Mouse (Mus musculus) hindbrain, embryonic 14.5 days (tissue): ENCODE data around the gene Atp2a1. TPM values are rescaled to one million over a fixed set of nuclear protein-coding genes. Genes with fewer than 3 reads are reported as not detected.

Experiments
- ATAC-seq: fragments of 200-750 bp; cut with Nextera tagmentation; 2 replicates; pipeline ENCODE4 v1.8.0; 2017; ENCODE audit warnings: moderate number of reproducible peaks, mild to moderate bottlenecking, moderate TSS enrichment, moderate library complexity; ENCODE audit not compliant: low FRiP score
- DNase-seq: peaks from one replicate; pipeline ENCODE4 v3.0.0-alpha.2; 2015; ENCODE audit warnings: low spot score
- H3K27ac ChIP-seq: fragments of 300-500 bp; sonication (generic); 2 replicates; pipeline ENCODE4 v1.5.1; 2014; ENCODE audit warnings: mild to moderate bottlenecking, moderate library complexity
- H3K27me3 ChIP-seq: fragments of 300-500 bp; sonication (generic); 2 replicates; pipeline ENCODE4 v1.6.1; 2014; ENCODE audit warnings: mild to moderate bottlenecking, low read length, mixed read lengths; ENCODE audit not compliant: control insufficient read depth, insufficient read depth
- H3K36me3 ChIP-seq: fragments of 300-500 bp; sonication (generic); replicated peaks from 2 replicates; pipeline ENCODE4 v1.6.1; 2014; ENCODE audit not compliant: control insufficient read depth, insufficient read depth
- H3K4me1 ChIP-seq: fragments of 300-500 bp; sonication (generic); replicated peaks from 2 replicates; pipeline ENCODE4 v1.6.1; 2014; ENCODE audit warnings: antibody characterized with exemption, low read length, mixed read lengths; ENCODE audit not compliant: control insufficient read depth, insufficient read depth
- H3K4me2 ChIP-seq: fragments of 300-500 bp; sonication (generic); replicated peaks from 2 replicates; pipeline ENCODE4 v1.6.1; 2014; ENCODE audit warnings: mild to moderate bottlenecking, moderate library complexity
- H3K4me3 ChIP-seq: fragments of 300-500 bp; sonication (generic); replicated peaks from 2 replicates; pipeline ENCODE4 v1.5.1; 2014; ENCODE audit warnings: mild to moderate bottlenecking, low read length
- H3K9ac ChIP-seq: fragments of 300-500 bp; sonication (generic); 2 replicates; pipeline ENCODE4 v1.6.1; 2014
- H3K9me3 ChIP-seq: fragments of 300-500 bp; sonication (generic); 2 replicates; pipeline ENCODE4 v1.6.1; 2016; ENCODE audit warnings: low read length; ENCODE audit not compliant: control insufficient read depth
- WGBS: fragments of 180-500 bp; shearing (Covaris S2); extraction: QIAGEN DNeasy Blood & Tissue Kit; methylation state at CpG from one replicate; pipeline ENCODE4 v1.1.7; 2014; 5-methylcytosine and 5-hydroxymethylcytosine counted together
- polyA plus RNA-seq: library from polyadenylated mRNA; unstranded; fragments of >200 nt; fragmentation: Nextera tagmentation; extraction: Ambion mirVana; gene quantifications from 2 replicates; pipeline ENCODE4 v1.2.1, GENCODE M21; 2014

The Atp2a1 gene
- polyA plus RNA-seq, 1 experiment from 2014 or later = 0.31 TPM

DNA sequence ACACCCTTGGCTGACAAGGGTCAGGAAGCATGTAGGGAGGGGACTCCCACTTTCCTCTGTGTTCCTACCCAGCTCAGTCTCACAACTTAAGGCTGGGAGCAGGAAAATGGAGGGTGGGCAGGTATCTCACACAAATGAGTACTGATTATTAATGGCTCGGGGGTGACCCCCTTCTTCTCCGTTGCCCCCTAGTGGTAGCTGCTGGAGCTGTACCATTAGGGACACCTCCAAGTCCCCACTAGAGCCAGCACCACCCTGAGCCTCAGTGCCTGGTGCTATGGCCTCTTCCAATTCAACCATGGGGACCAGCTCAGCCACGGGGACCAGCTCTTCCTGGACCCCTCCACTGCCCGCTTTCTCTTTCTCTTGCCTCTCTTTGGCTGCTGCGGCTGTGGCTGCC is 4.4 kb upstream of the Atp2a1 start:
- no peak overlapping the region for H3K4me3 ChIP-seq
- no peaks in the 10 kb centered on the region for H3K27me3 ChIP-seq
- H3K36me3 ChIP-seq = peaks cover 60% of the 10 kb centered on the region
- no peaks in the 10 kb centered on the region for H3K9me3 ChIP-seq
- no peak overlapping the region for H3K4me2 ChIP-seq
- H3K4me1 ChIP-seq = no peaks in the 10 kb centered on the region
- H3K27ac ChIP-seq = no peak overlapping the region
- DNase-seq (no peak), ATAC-seq (no peak)
- H3K9ac ChIP-seq = no peak overlapping the region
- 62% methylated on average over 5 of the region's 5 CpGs for WGBS

DNA sequence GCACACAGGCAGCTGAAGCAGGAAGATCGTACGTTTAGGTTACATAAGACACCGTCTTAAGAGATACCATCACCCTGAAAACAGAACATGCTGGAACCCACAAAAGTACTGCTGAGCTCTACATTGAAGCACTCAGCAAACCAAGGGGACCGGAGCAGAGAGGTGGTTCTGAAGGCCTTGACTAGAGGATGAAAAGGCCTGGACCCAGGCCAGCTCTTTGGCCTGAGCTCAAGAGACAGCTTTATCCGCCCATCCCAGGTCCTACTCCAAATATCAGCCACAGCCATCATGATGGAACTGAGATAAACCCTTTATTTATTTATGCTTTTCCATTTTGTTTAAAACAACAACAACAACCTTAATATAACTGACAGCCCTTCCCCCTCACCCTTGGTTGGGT is 3.8 kb upstream of the Atp2a1 start:
- Histone ChIP-seq H3K27ac (no peak overlapping the region), H3K9me3 (no peaks in the 10 kb centered on the region), H3K36me3 (peaks cover 55% of the 10 kb centered on the region), H3K27me3 (no peaks in the 10 kb centered on the region), H3K4me2 (no peak overlapping the region), H3K4me1 (no peaks in the 10 kb centered on the region), H3K4me3 (no peak overlapping the region), H3K9ac (no peak overlapping the region)
- no peak for ATAC-seq
- 92% methylated on average over 5 of the region's 5 CpGs for WGBS
- no peak for DNase-seq

DNA sequence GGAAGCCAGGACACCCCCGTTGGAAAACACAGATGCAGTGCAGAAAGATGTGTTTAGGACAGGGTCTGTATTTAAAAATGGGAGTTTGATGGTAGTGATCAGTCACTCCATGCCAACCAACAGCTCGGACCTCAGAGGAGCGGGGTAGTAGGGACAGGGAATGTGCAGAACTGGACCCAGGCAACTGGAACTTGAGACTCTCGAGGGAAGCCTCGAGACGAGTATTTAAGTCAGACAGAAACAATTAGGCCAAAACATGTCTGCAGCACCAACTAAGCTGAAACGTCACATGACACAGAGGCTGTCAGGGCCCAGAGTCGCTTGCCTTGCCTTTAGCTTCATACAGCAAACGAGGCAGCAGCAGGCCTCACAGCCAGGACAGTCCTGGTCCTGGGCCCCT is 3.2 kb upstream of the Atp2a1 start:
- no peak overlapping the region for H3K27ac ChIP-seq
- H3K4me2 ChIP-seq = no peak overlapping the region
- H3K36me3 ChIP-seq = peaks cover 50% of the 10 kb centered on the region
- H3K9ac ChIP-seq = no peak overlapping the region
- ATAC-seq (no peak), DNase-seq (no peak)
- WGBS = 77% methylated on average over 9 of the region's 9 CpGs
- H3K4me1 ChIP-seq = no peaks in the 10 kb centered on the region
- H3K4me3 ChIP-seq = no peak overlapping the region
- no peaks in the 10 kb centered on the region for H3K27me3 ChIP-seq
- H3K9me3 ChIP-seq = no peaks in the 10 kb centered on the region

DNA sequence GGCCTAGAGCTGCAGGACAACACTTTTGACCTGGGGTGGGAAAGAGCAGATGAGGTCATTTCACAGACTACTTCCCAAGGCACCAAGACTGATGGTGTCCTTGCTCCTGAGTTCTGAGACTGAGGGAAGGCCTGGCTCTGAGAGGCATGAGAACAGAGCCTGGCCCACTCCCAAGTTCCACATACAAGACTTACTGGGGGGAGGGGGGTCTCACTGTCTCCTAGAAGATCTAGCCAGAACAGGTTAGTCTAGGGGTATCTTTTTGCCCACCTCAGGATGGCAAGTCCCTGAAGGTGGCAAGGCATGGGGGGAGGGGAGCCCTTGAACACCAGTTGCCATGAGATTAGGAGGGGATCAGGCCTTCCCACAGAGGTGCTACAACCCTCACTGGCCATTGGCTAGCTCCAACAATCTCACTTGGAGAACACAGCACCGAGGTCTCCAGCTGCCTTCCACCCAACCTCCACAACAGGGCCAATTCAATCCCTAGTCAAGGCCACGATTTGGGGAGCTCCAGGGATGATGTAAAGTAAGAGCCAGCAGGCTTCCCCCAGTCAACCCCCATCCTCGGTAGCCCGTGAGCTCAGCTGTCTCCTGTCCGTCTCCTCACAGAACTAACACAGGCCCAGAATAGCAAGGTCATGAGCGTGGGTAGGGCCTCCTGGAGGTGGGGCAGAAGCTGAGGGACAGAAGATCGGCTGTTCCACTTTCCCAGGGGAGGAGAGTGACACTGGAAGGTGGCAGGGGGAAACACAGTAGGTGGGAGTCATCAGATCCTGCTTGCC is 2.5 kb upstream of the Atp2a1 start:
- H3K27me3 ChIP-seq = no peaks in the 10 kb centered on the region
- no peak overlapping the region for H3K9ac ChIP-seq
- DNase-seq (no peak), ATAC-seq (no peak)
- WGBS = 66% methylated on average over 7 of the region's 7 CpGs
- no peaks in the 10 kb centered on the region for H3K4me1 ChIP-seq
- H3K9me3 ChIP-seq = no peaks in the 10 kb centered on the region
- no peak overlapping the region for H3K4me2 ChIP-seq
- no peak overlapping the region for H3K27ac ChIP-seq
- peaks cover 43% of the 10 kb centered on the region for H3K36me3 ChIP-seq
- H3K4me3 ChIP-seq = no peak overlapping the region

DNA sequence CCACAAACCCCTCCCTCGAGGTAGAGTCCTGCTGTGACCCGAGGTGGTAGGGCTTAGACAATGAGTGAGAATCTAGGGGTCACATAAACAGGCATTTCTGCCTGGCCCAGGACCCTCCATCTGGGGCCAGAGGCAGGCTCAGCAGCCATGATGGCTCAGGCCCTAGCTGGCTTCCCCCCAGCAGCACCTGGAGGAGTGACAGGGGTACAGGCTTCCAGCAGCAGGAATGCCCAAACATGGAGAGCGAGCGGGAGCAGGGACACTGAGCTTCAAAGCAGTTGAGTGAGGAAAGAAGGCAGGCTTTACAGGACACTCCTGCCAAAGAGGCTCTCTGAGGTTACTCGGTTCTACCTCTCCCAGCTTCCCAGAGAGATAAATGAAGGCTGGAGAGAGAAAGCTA is 1.9 kb upstream of the Atp2a1 start:
- H3K9me3 ChIP-seq = no peaks in the 10 kb centered on the region
- no peak overlapping the region for H3K9ac ChIP-seq
- DNase-seq (no peak), ATAC-seq (no peak)
- H3K4me2 ChIP-seq = no peak overlapping the region
- H3K4me3 ChIP-seq = no peak overlapping the region
- no peaks in the 10 kb centered on the region for H3K27me3 ChIP-seq
- H3K36me3 ChIP-seq = peaks cover 37% of the 10 kb centered on the region
- H3K4me1 ChIP-seq = no peaks in the 10 kb centered on the region
- no peak overlapping the region for H3K27ac ChIP-seq
- WGBS = 47% methylated on average over 5 of the region's 5 CpGs

DNA sequence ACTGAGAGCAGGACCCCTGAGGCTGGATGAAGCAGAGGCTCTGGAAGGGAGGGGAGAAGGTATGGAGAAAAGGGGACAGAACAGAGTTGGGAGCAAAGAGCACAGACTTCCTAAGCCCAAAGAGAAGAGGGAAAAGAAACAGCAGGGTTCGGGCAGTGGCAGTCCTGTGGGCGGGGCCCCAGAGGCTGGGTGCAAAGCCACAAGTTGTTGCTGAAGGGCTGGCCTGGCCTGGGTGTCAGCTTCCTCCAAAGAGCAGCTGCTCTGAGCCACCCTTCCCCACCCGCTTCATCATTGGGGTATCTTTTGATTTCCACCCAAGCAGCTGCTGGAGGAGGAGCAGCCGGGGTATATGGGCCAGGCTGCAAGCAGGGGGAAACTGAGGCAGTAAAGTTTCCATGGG is 1.2 kb upstream of the Atp2a1 start:
- DNase-seq = no peak
- H3K36me3 ChIP-seq = peaks cover 31% of the 10 kb centered on the region
- H3K9me3 ChIP-seq = no peaks in the 10 kb centered on the region
- ATAC-seq = no peak
- H3K9ac ChIP-seq = no peak overlapping the region
- 65% methylated on average over 4 of the region's 4 CpGs for WGBS
- H3K27me3 ChIP-seq = no peaks in the 10 kb centered on the region
- no peaks in the 10 kb centered on the region for H3K4me1 ChIP-seq
- H3K4me3 ChIP-seq = no peak overlapping the region
- H3K4me2 ChIP-seq = no peak overlapping the region
- no peak overlapping the region for H3K27ac ChIP-seq

DNA sequence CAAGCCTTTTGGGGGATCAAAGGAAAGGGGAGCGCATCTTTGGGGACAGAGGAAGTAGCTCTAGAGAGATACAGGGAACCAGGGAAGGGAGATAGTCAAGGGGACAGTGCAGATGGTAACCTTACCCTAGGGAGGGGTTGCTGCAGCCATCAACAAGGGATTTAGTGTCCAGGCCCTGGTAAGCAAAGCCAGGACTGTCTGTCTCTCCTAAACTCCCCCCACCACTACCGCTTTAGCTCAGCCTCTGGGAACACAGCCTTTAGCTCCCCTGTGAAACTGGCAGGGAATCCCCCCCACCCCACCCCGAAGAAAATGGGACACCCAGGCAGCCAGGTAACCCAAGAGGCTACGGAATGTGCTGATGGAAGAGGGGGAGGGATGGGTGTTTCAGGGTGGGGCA is 639 bp upstream of the Atp2a1 start:
- DNase-seq (no peak), ATAC-seq (no peak)
- H3K27ac ChIP-seq = no peak overlapping the region
- no peak overlapping the region for H3K4me2 ChIP-seq
- H3K9ac ChIP-seq = no peak overlapping the region
- no peaks in the 10 kb centered on the region for H3K4me1 ChIP-seq
- H3K9me3 ChIP-seq = no peaks in the 10 kb centered on the region
- peaks cover 25% of the 10 kb centered on the region for H3K36me3 ChIP-seq
- 74% methylated on average over 4 of the region's 4 CpGs for WGBS
- H3K4me3 ChIP-seq = no peak overlapping the region
- no peaks in the 10 kb centered on the region for H3K27me3 ChIP-seq

DNA sequence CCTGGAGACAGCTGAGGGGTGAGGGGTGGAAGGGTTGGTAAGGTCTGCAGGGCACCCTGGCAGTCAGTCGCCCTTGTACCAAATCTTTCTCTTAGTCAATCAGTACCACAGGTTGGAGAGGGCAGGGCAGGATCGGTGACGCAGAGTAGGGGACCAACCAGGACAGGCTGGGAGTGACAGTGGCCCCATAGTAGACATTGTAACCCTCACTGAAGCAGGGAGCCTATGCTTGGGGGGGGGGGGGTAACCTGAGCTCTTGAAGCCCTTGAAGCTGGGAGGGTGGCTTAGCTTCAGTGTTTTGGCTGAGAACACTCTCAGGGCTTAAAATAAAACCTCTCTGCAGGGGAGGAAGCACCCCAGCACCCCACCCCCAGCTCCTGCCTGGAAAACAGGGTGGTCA is 1.3 kb downstream of the Atp2a1 start:
- no peak overlapping the region for H3K4me3 ChIP-seq
- 69% methylated on average over 3 of the region's 3 CpGs for WGBS
- H3K4me1 ChIP-seq = no peaks in the 10 kb centered on the region
- H3K27ac ChIP-seq = no peak overlapping the region
- H3K27me3 ChIP-seq = no peaks in the 10 kb centered on the region
- H3K36me3 ChIP-seq = peaks cover 6% of the 10 kb centered on the region
- DNase-seq = no peak
- ATAC-seq = no peak
- no peaks in the 10 kb centered on the region for H3K9me3 ChIP-seq
- H3K4me2 ChIP-seq = no peak overlapping the region
- H3K9ac ChIP-seq = no peak overlapping the region

DNA sequence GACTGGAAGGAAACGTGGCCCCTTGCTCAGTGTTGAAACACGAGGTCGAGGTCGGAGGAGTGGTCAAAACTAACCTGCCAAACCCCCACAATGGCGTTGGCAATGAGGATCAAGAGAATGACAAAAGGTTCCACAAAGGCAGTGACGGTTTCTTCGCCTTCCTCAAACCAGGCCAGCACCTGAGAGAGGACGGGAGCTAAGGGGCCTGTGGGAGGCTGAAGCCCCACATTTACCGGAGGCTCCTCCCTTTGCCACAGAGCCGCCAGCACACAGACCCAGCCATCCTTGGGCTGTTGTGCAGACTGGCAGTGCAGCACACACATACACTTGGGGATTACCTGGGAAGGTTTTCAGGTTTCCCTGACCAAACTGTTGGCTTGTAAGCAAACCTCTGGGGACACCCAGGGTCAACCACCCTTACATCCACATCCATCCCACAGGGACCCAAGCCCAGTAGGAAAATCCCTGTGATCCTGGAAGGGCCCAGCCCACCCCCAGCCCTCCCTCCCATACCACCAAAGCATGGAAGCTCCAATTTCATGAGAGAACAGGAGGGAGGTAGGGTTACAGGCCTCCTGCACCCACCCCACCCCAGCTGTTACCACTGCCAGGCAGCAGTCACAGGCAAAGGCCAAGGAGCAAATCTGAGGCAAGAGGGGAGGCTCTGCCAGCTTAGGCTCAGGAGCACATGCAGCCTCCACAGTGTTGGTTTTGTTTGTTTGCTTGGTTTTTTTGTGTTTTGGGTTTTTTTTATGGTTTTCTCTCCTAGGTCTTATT is 2.1 kb downstream of the Atp2a1 start:
- no peaks in the 10 kb centered on the region for H3K9me3 ChIP-seq
- WGBS = 55% methylated on average over 10 of the region's 10 CpGs
- no peak overlapping the region for H3K4me2 ChIP-seq
- no peaks in the 10 kb centered on the region for H3K27me3 ChIP-seq
- H3K4me1 ChIP-seq = no peaks in the 10 kb centered on the region
- no peak overlapping the region for H3K9ac ChIP-seq
- no peaks in the 10 kb centered on the region; the same call in 1 of the 2 replicates for H3K36me3 ChIP-seq
- no peak overlapping the region for H3K27ac ChIP-seq
- DNase-seq = no peak
- H3K4me3 ChIP-seq = no peak overlapping the region
- no peak for ATAC-seq
